Mouse (Mus musculus): ENCODE results near the gene Mras.

GRCm38 (mm10) chr9:99394366-99394765 is 42.8 kb downstream of the Mras start:
- TF ChIP-seq TAL1 (IDR thresholded peaks at IDR 0.05; ENCODE audit: low read length) (no peak), CTCF (IDR thresholded peaks at IDR 0.05 in 2 of 3, conservative IDR thresholded peaks at IDR 0.05 in 1 of 3; ENCODE audit: control insufficient read depth in 1 of 3, insufficient read depth in 1 of 3, low read depth in 2 of 3, low read length in 3 of 3, poor library complexity in 1 of 3, severe bottlenecking in 1 of 3) (no peak), MAX (IDR thresholded peaks at IDR 0.05; ENCODE audit: low read length) (no peak), ZMIZ1 (IDR thresholded peaks at IDR 0.05; ENCODE audit: low read depth, low read length) (no peak), ZKSCAN1 (IDR thresholded peaks at IDR 0.05; ENCODE audit: low read depth, low read length) (no peak), POLR2A (IDR thresholded peaks at IDR 0.05; ENCODE audit: control insufficient read depth in 1 of 2, insufficient read depth in 1 of 2, low read depth in 1 of 2, low read length in 2 of 2, poor library complexity in 1 of 2) (no peak), SIN3A (IDR thresholded peaks at IDR 0.05; ENCODE audit: low read length) (no peak)
